Mouse (Mus musculus): Measurements from ENCODE around the gene Npsr1.

Gene Npsr1

GRCm38 (mm10) chr9:24247557-24247956, 149.8 kb downstream of the Npsr1 start:
- CTCF ChIA-PET: no interaction called here

GRCm38 (mm10) chr9:24254236-24254635, 156.4 kb downstream of the Npsr1 start:
- CTCF ChIA-PET: interaction anchor here (0.6 kb wide), 1 partner anchor 17 kb away, joined by 5 read pairs; no protein-coding TSS in a partner anchor

GRCm38 (mm10) chr9:24280498-24281287, 182.9 kb downstream of the Npsr1 start:
- CTCF ChIA-PET: no interaction called here

GRCm38 (mm10) chr9:24282617-24283016, 184.8 kb downstream of the Npsr1 start:
- CTCF ChIA-PET: no interaction called here

- CTCF ChIA-PET: no interaction called here
Measured at GRCm38 (mm10) chr9:24283071-24283470, 185.3 kb downstream of the Npsr1 start.

- CTCF ChIA-PET: no interaction called here
Measured at GRCm38 (mm10) chr9:24283536-24283935, 185.7 kb downstream of the Npsr1 start.

GRCm38 (mm10) chr9:24284239-24285084, 186.7 kb downstream of the Npsr1 start:
- CTCF ChIA-PET: no interaction called here

- CTCF ChIA-PET: no interaction called here
Measured at GRCm38 (mm10) chr9:24285419-24285818, 187.6 kb downstream of the Npsr1 start.

- CTCF ChIA-PET: no interaction called here
Measured at GRCm38 (mm10) chr9:24291385-24291784, 193.6 kb downstream of the Npsr1 start.

- CTCF ChIA-PET: no interaction called here
Measured at GRCm38 (mm10) chr9:24293252-24293959, 195.6 kb downstream of the Npsr1 start.

- CTCF ChIA-PET: no interaction called here
Measured at GRCm38 (mm10) chr9:24302906-24303305, 205.1 kb downstream of the Npsr1 start.

GRCm38 (mm10) chr9:24306990-24307389, 209.2 kb downstream of the Npsr1 start:
- CTCF ChIA-PET: no interaction called here

- CTCF ChIA-PET: no interaction called here
Measured at GRCm38 (mm10) chr9:24307400-24307799, 209.6 kb downstream of the Npsr1 start.

GRCm38 (mm10) chr9:24315835-24316234, 218.0 kb downstream of the Npsr1 start:
- CTCF ChIA-PET: no interaction called here

- CTCF ChIA-PET: no interaction called here
Measured at GRCm38 (mm10) chr9:24331661-24332060, 233.9 kb downstream of the Npsr1 start.

GRCm38 (mm10) chr9:24341321-24341720, 243.5 kb downstream of the Npsr1 start:
- CTCF ChIA-PET: no interaction called here

- CTCF ChIA-PET: no interaction called here
Measured at GRCm38 (mm10) chr9:24347011-24347410, 249.2 kb downstream of the Npsr1 start.

- CTCF ChIA-PET: no interaction called here
Measured at GRCm38 (mm10) chr9:24349510-24349909, 251.7 kb downstream of the Npsr1 start.

- CTCF ChIA-PET: no interaction called here
Measured at GRCm38 (mm10) chr9:24351402-24351801, 253.6 kb downstream of the Npsr1 start.

Data from spleen, embryonic (tissue).